Mouse (Mus musculus) lung, adult 2 months (tissue): ENCODE results near the gene 1700008P02Rik. TPM values are rescaled to one million over a fixed set of nuclear protein-coding genes. Genes with fewer than 3 reads are reported as not detected.
"Not testable (repeated sequence)": the region's sequence is repeated elsewhere in the genome, so short reads cannot be mapped to it uniquely, and the experiment has no call there.

Experiments used
- DNase-seq: peaks from one replicate; pipeline ENCODE4 v3.0.0; 2022
- H3K4me1 ChIP-seq: fragments of 200-500 bp; 2 replicates; pipeline ENCODE4 v1.6.1; 2011; ENCODE audit warnings: low read length; ENCODE audit not compliant: control insufficient read depth, insufficient read depth
- H3K4me3 ChIP-seq: fragments of 200-500 bp; replicated peaks from 2 replicates; pipeline ENCODE3; 2011; ENCODE audit warnings: low read depth, mild to moderate bottlenecking, control low read depth, low read length; ENCODE audit errors: extremely low read depth
- CTCF ChIP-seq: fragments of 200-500 bp; IDR thresholded peaks from 2 replicates; pipeline ENCODE4 v1.5.1; 2011; ENCODE audit warnings: mild to moderate bottlenecking, low read length, control low read depth; ENCODE audit not compliant: insufficient read depth
- POLR2A ChIP-seq: fragments of 200-500 bp; IDR thresholded peaks from 2 replicates; pipeline ENCODE4 v1.6.1; 2011; ENCODE audit warnings: low read depth, mild to moderate bottlenecking, control low read depth, low read length, borderline replicate concordance; ENCODE audit errors: extremely low read depth
- WGBS: fragments of 180-500 bp; shearing (Covaris S2); methylation state at CpG from one replicate; pipeline ENCODE4 v1.1.7; 2018; 5-methylcytosine and 5-hydroxymethylcytosine counted together
- polyA plus RNA-seq: library from polyadenylated mRNA; depleted of rRNA; stranded (reverse); fragments of >200 nt; gene quantifications from 2 replicates; pipeline ENCODE4 v1.2.3, GENCODE M21; 2012; rRNA removed

Gene 1700008P02Rik
- polyA plus RNA-seq, result not detected in 2 replicates

GRCm38 (mm10) chr3:6620343-6620742 lies at the start of gene 1700008P02Rik:
Gene 1700008P02Rik (minus strand): TSS chr3:6620443.
- no peak for DNase-seq
- TF ChIP-seq CTCF (no peak), POLR2A (no peak)
- Histone ChIP-seq H3K4me3 (no peak within 1 kb of the TSS), H3K4me1 (no peaks in the 10 kb centered on the region)
- WGBS, result 93% methylated on average over 7 of the region's 7 CpGs

DNA sequence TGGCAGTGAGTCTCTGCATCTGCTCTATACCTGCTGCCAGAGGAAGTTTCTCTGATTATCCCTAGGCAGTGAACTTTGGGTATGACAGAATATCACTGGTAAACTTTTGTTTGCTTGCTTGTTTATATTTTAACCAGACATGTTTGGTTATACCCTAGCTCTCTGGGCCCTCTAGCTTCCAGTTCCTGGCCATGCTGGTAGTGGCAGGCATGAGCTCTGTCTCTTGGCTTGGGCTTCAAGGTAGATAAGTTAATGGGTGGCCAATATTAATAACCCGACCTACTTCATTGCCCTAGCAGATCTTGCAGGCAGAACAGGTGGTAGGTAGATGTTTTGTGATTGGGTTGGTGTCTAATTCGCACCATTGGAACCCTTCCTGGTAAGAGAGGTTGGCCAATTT lies 29.2 kb upstream of the 1700008P02Rik start:
- Histone ChIP-seq H3K4me3 (no peak overlapping the region), H3K4me1 (no peaks in the 10 kb centered on the region)
- WGBS, result 61% methylated on average over 2 of the region's 2 CpGs
- TF ChIP-seq POLR2A (no peak), CTCF (no peak)
- no peak for DNase-seq

GRCm38 (mm10) chr3:6638151-6638550 lies 17.9 kb upstream of the 1700008P02Rik start:
- not testable (repeated sequence) for H3K4me1 ChIP-seq, DNase-seq, H3K4me3 ChIP-seq

- TF ChIP-seq CTCF (no peak), POLR2A (no peak)
- H3K4me1 ChIP-seq, result no peaks in the 10 kb centered on the region
- DNase-seq, result no peak
- no peak overlapping the region for H3K4me3 ChIP-seq
These were observed 14.0 kb upstream of the 1700008P02Rik start for GRCm38 (mm10) chr3:6634256-6634655.

GRCm38 (mm10) chr3:6617881-6618280 lies 2.4 kb downstream of the 1700008P02Rik start:
- no peak for DNase-seq
- no peak for TF ChIP-seq CTCF
- no peak for TF ChIP-seq POLR2A
- H3K4me3 ChIP-seq, result no peak overlapping the region
- no peaks in the 10 kb centered on the region for H3K4me1 ChIP-seq
